Mouse (Mus musculus): ENCODE measurements around the gene Impdh2.

Impdh2 gene

GRCm38 (mm10) chr9:108560227-108560841 lies at the start of gene Impdh2:
Impdh2 (plus strand) TSS chr9:108560286.
- DNase-seq (ENCODE audit: low read depth, low spot score) = peak; percentile 100

- DNase-seq (ENCODE audit: low read depth, low spot score) = peak; percentile 98
These were observed 43.5 kb upstream of the Impdh2 start, which contains the start of gene Qrich1 for GRCm38 (mm10) chr9:108516380-108517251. Qrich1 (plus strand) TSS chr9:108516806.

- peak; percentile 94 for DNase-seq (ENCODE audit: low read depth, low spot score)
These were observed 42.7 kb upstream of the Impdh2 start for GRCm38 (mm10) chr9:108517253-108517930.

DNA sequence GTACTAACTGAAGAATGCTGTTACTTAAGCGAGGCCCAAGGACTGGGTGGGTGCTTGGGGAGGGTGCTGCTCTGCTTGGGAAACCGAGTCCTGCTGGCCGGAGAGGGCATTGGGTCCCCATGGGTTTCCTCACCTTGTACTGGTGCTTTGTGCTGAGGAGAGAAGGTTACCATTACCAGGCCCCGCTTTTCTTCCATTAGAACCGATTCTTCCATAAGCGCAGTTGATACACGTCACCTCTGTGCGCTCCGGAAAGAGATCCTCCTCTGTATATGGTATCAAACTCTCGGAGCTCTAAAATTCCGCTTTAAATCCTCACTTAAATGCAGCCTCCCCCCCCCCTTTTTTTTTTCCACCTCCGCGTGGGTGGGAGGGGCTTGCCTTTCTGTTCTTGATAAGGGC lies 42.2 kb upstream of the Impdh2 start:
- peak; percentile 79 for DNase-seq (ENCODE audit: low read depth, low spot score)

DNA sequence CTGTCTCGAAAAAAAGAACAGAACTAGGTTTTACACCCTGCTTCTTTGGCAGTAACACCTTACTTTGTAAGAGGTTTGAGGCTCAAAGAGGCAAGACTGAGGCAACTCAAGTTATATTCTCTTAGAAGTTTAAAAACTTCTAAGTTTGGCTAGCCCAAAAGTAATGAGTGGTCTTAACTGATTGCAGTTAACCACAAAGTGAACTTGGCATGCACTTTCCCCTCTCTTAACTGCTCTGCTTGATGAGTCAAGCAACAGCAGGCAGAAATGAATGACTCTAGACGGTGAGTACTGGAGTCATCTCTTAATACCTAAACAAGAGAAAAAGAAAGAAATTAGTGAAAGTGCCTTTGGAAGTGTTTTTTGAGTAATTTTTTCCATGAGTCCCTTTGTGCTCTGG lies 38.5 kb upstream of the Impdh2 start:
- no peak for DNase-seq (ENCODE audit: low read depth, low spot score)

DNA sequence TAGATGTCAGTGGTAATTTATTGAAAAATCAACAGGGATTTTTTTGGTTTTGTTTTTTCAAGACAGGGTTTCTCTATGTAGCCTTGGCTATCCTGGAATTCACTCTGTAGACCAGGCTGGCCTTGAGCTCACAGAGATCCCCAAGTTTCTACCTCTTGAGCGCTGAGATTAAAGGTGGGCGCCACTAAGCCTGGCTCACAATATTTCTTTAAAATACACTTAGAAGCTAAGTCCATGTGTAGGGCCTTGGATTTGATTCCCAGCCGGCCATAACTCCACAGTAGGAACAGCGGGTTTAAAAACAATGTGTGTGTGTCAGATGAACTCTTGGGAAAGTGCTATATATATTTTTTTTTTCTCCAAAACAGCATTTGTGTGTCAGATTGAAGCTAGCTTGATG lies 36.7 kb upstream of the Impdh2 start:
- DNase-seq (ENCODE audit: low read depth, low spot score) = no peak

GRCm38 (mm10) chr9:108525400-108525799 lies 34.7 kb upstream of the Impdh2 start:
- DNase-seq (ENCODE audit: low read depth, low spot score) = no peak

DNA sequence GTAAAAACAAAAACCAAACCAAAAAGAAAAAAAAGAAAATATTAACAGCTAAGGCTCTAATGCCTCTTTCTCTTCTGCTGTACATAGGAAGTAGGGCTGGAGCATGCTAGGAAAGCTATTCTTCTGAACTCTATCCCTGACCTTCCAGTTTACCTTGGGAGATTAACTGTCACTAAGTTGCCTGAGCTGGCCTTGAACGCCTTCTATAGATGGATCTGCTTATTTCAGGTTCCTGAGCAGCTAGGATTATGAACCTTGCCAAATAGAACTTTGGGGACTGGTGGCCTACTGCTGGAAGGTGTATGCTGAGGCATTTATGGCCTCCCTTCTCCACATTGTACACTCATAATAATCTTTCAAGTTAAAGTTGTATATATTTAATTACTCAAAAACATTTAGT lies 29.1 kb upstream of the Impdh2 start:
- DNase-seq (ENCODE audit: low read depth, low spot score) = no peak

GRCm38 (mm10) chr9:108531496-108531895 lies 28.6 kb upstream of the Impdh2 start:
- no peak for DNase-seq (ENCODE audit: low read depth, low spot score)

GRCm38 (mm10) chr9:108540846-108541245 lies 19.2 kb upstream of the Impdh2 start:
- DNase-seq (ENCODE audit: low read depth, low spot score) = no peak

DNA sequence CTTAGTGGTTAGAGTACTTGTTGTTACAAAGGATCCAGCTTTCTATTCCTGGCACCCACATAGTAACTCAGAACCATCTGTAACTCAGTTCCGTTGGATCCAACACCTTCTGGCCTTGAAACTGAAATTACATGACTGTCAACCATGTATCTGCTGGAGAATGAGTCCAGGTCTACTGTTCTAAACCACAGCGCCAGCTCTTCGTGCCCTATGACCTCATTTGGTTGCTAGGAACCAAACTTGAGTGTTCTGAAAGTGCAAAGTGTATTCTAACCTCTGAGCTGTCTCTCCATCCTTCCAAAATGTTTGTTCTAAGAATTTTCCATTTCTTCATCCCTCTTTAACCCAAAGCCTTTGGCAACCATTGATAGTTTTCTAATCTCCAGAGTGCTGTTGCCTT lies 14.1 kb upstream of the Impdh2 start:
- no peak for DNase-seq (ENCODE audit: low read depth, low spot score)

DNA sequence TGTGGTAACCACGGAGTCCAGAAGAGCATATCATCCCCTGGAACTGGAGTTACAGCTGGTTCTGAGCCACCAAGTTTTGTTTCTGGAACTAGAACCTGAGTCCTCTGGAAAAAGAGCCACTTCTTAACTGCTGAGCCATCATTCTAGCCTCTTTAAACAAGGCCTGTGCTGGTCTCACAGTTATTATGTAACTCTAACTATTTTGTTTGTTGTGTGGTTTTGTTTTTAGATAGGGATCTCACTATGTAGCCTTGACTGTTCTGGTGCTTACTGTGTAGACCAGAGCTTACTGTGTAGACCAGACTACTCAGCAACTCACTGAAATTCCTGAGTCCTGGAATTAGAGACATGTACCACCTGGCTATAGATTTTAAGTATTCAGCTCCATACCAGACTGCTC lies 13.2 kb upstream of the Impdh2 start:
- no peak for DNase-seq (ENCODE audit: low read depth, low spot score)

- no peak for DNase-seq (ENCODE audit: low read depth, low spot score)
These were observed 917 bp upstream of the Impdh2 start for GRCm38 (mm10) chr9:108559169-108559568.

- no peak for DNase-seq (ENCODE audit: low read depth, low spot score)
These were observed 3.6 kb downstream of the Impdh2 start for GRCm38 (mm10) chr9:108563671-108564070.

GRCm38 (mm10) chr9:108564131-108564530 lies 4.0 kb downstream of the Impdh2 start:
- DNase-seq (ENCODE audit: low read depth, low spot score) = no peak

GRCm38 (mm10) chr9:108565881-108566814 lies 6.1 kb downstream of the Impdh2 start:
- DNase-seq (ENCODE audit: low read depth, low spot score) = no peak

DNA sequence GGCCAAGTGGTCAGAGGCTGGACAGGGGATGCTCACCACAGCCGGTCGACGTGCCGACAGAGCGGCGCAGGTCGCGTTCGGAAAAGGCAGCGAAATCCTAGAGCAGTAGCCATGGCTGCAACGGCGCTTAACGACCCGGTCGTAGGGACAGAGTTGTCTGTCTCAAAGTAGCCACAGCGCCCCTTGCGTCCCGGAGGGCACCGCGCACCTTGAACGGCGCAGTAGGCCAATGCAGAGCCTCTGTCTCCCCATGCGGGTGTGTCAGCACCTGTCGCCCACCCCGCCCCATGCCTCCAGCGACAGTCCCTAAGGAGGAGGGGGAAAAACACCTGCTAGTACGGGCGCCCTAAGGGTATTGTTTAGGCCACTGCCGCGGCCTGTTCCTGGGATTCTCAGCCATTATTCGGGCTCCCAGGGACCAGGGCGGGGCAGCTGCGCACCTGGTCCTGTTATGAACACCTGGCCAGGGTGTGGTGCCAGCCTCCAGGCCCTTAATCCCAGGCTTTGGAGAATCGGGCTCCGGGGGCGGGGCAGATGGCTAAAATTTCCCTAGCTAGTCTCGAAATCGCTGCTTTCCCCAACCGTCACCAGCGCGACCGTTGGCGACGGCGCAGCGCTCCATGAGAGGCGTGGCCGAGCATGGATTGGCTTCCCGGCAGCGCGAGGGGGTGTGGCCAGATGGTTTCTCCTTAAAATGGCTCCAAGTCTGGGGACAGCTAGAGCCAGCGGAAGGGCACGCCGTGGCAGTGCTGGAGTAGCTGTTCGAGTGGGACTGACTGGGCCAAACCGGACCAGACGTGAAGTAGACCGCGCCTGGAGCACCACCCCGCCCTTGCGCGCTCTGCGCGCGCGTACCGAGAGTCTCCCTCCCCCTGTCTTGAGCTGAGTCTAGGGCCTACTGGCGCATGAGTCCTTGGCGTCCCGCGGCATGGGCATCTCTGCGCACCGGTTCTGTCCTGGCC lies 7.0 kb downstream of the Impdh2 start, which contains the start of gene Ndufaf3:
Gene Ndufaf3 (minus strand): TSS at position 620 of the 962 bp plus-strand sequence.
- peak; percentile 99 for DNase-seq (ENCODE audit: low read depth, low spot score)

GRCm38 (mm10) chr9:108567931-108568419 lies 7.9 kb downstream of the Impdh2 start:
- peak; percentile 80 for DNase-seq (ENCODE audit: low read depth, low spot score)

GRCm38 (mm10) chr9:108568511-108568921 lies 8.4 kb downstream of the Impdh2 start:
- DNase-seq (ENCODE audit: low read depth, low spot score) = no peak
